Mouse (Mus musculus) spleen, adult 2 months (tissue): Measurements from ENCODE around the gene Lad1.

Source experiments
- CTCF ChIP-seq: fragments of 200-500 bp; IDR thresholded peaks from 2 replicates; pipeline ENCODE4 v1.5.1; 2011; ENCODE audit warnings: mild to moderate bottlenecking, inconsistent platforms; ENCODE audit not compliant: insufficient read depth, insufficient read length, insufficient replicate concordance; ENCODE audit errors: extremely low read depth
- POLR2A ChIP-seq: fragments of 200-500 bp; IDR thresholded peaks from 2 replicates; pipeline ENCODE4 v1.6.1; 2011; ENCODE audit warnings: low read depth, low read length, inconsistent platforms

- TF ChIP-seq CTCF: peak; percentile 72; the same call in 1 of the 2 replicates
- TF ChIP-seq POLR2A: no peak
Observed at GRCm38 (mm10) chr1:135789815-135790214, 28.6 kb upstream of the Lad1 start.
